Mouse (Mus musculus) neural tube, embryonic 15.5 days (tissue): ENCODE measurements around the gene Plek. TPM values are rescaled to one million over a fixed set of nuclear protein-coding genes. Genes with fewer than 3 reads are reported as not detected.
"Not testable (repeated sequence)": the region's sequence is repeated elsewhere in the genome, so short reads cannot be mapped to it uniquely, and the experiment has no call there.

ENCODE experiments used
- ATAC-seq: fragments of 200-750 bp; cut with Nextera tagmentation; 2 replicates; pipeline ENCODE4 v1.8.0; 2017; ENCODE audit warnings: mild to moderate bottlenecking, moderate TSS enrichment, moderate library complexity; ENCODE audit not compliant: low FRiP score
- H3K27ac ChIP-seq: fragments of 300-500 bp; sonication (generic); replicated peaks from 2 replicates; pipeline ENCODE4 v1.5.1; 2015; ENCODE audit warnings: mild to moderate bottlenecking, inconsistent platforms
- H3K27me3 ChIP-seq: fragments of 300-500 bp; sonication (generic); replicated peaks from 2 replicates; pipeline ENCODE4 v1.6.1; 2015; ENCODE audit warnings: inconsistent platforms
- H3K36me3 ChIP-seq: fragments of 300-500 bp; sonication (generic); 2 replicates; pipeline ENCODE4 v1.6.1; 2015; ENCODE audit warnings: inconsistent platforms
- H3K4me1 ChIP-seq: fragments of 300-500 bp; sonication (generic); 2 replicates; pipeline ENCODE4 v1.6.1; 2015; ENCODE audit warnings: inconsistent platforms
- H3K4me2 ChIP-seq: fragments of 300-500 bp; sonication (generic); 2 replicates; pipeline ENCODE4 v1.6.1; 2015; ENCODE audit warnings: inconsistent platforms, mild to moderate bottlenecking, moderate library complexity
- H3K4me3 ChIP-seq: fragments of 300-500 bp; sonication (generic); replicated peaks from 2 replicates; pipeline ENCODE4 v1.5.1; 2015; ENCODE audit warnings: mild to moderate bottlenecking, inconsistent platforms
- H3K9ac ChIP-seq: fragments of 300-500 bp; sonication (generic); replicated peaks from 2 replicates; pipeline ENCODE4 v1.6.1; 2015; ENCODE audit warnings: mild to moderate bottlenecking, inconsistent platforms
- H3K9me3 ChIP-seq: fragments of 300-500 bp; sonication (generic); replicated peaks from 2 replicates; pipeline ENCODE4 v1.6.1; 2016; ENCODE audit warnings: inconsistent platforms
- WGBS: fragments of 180-500 bp; shearing (Covaris S2); methylation state at CpG from one replicate; pipeline ENCODE4 v1.1.7; 2015; ENCODE audit warnings: mixed read lengths; 5-methylcytosine and 5-hydroxymethylcytosine counted together
- polyA plus RNA-seq: library from polyadenylated mRNA; unstranded; fragments of >200 nt; fragmentation: Nextera tagmentation; extraction: Ambion mirVana; gene quantifications from 2 replicates; pipeline ENCODE4 v1.2.1, GENCODE M21; 2015

Plek gene
- 4.4 and 4.9 TPM in 2 replicates for polyA plus RNA-seq

- peak within 1 kb of the TSS; percentile 91 for H3K9ac ChIP-seq
- H3K36me3 ChIP-seq = peaks cover 8% of the 10 kb centered on the region
- peak within 1 kb of the TSS; percentile 79 for H3K4me3 ChIP-seq
- WGBS = under 1% methylated on average over 37 of the region's 38 CpGs
- no peaks in the 10 kb centered on the region for H3K27me3 ChIP-seq
- peaks cover 26% of the 10 kb centered on the region for H3K4me1 ChIP-seq
- ATAC-seq = peak; percentile 97
- peak within 1 kb of the TSS; percentile 70 for H3K4me2 ChIP-seq
- H3K27ac ChIP-seq = peak within 1 kb of the TSS; percentile 92
- H3K9me3 ChIP-seq = no peaks in the 10 kb centered on the region
Measured at GRCm38 (mm10) chr11:17051545-17052475, at the start of gene Plek, which contains the start of gene Cnrip1. Gene Plek, minus strand, starts transcription at chr11:17052381. Gene Cnrip1, plus strand, starts transcription at chr11:17051586.

- no peak for ATAC-seq
- WGBS = 21% methylated on average over 5 of the region's 5 CpGs
- Histone ChIP-seq H3K27me3 (no peaks in the 10 kb centered on the region), H3K4me1 (0 out of 2 replicates have a peak, but pooled peaks cover 3% of the 10 kb centered on the region), H3K4me2 (no peak overlapping the region), H3K27ac (no peak overlapping the region), H3K9me3 (no peaks in the 10 kb centered on the region), H3K9ac (no peak overlapping the region), H3K4me3 (no peak overlapping the region), H3K36me3 (no peaks in the 10 kb centered on the region)
Measured at GRCm38 (mm10) chr11:17086106-17086505, 33.9 kb upstream of the Plek start.

- Histone ChIP-seq H3K4me3 (no peak overlapping the region), H3K27ac (no peak overlapping the region), H3K9ac (no peak overlapping the region), H3K27me3 (no peaks in the 10 kb centered on the region), H3K9me3 (no peaks in the 10 kb centered on the region), H3K4me2 (no peak overlapping the region), H3K4me1 (0 out of 2 replicates have a peak, but pooled peaks cover 3% of the 10 kb centered on the region), H3K36me3 (peaks cover 13% of the 10 kb centered on the region)
- ATAC-seq = no peak
- WGBS = 79% methylated on average over 1 of the region's 1 CpGs
Measured at GRCm38 (mm10) chr11:17083866-17084265, 31.7 kb upstream of the Plek start.

- H3K9ac ChIP-seq = no peak overlapping the region
Measured at GRCm38 (mm10) chr11:17083455-17083854, 31.3 kb upstream of the Plek start.

GRCm38 (mm10) chr11:17082953-17083352 is 30.8 kb upstream of the Plek start:
- Histone ChIP-seq H3K9ac (no peak overlapping the region), H3K4me2 (no peak overlapping the region), H3K9me3 (no peaks in the 10 kb centered on the region), H3K4me1 (0 out of 2 replicates have a peak, but pooled peaks cover 3% of the 10 kb centered on the region), H3K36me3 (peaks cover 21% of the 10 kb centered on the region), H3K27me3 (no peaks in the 10 kb centered on the region), H3K4me3 (no peak overlapping the region), H3K27ac (no peak overlapping the region)
- WGBS = 31% methylated on average over 2 of the region's 2 CpGs
- ATAC-seq = peak; percentile 64; the same call in 1 of the 2 replicates

More at GRCm38 (mm10) chr11:17083455-17083854, 31.3 kb upstream of the Plek start:
- WGBS = 97% methylated on average over 3 of the region's 3 CpGs
- Histone ChIP-seq H3K4me1 (0 out of 2 replicates have a peak, but pooled peaks cover 3% of the 10 kb centered on the region), H3K4me2 (no peak overlapping the region), H3K9me3 (no peaks in the 10 kb centered on the region), H3K27me3 (no peaks in the 10 kb centered on the region), H3K4me3 (no peak overlapping the region), H3K27ac (no peak overlapping the region), H3K36me3 (peaks cover 17% of the 10 kb centered on the region)
- ATAC-seq = no peak

GRCm38 (mm10) chr11:17082086-17082485 is 29.9 kb upstream of the Plek start:
- ATAC-seq = no peak
- Histone ChIP-seq H3K9ac (no peak overlapping the region), H3K27me3 (no peaks in the 10 kb centered on the region), H3K36me3 (peaks cover 21% of the 10 kb centered on the region), H3K9me3 (no peaks in the 10 kb centered on the region), H3K4me2 (no peak overlapping the region), H3K4me1 (0 out of 2 replicates have a peak, but pooled peaks cover 3% of the 10 kb centered on the region), H3K27ac (no peak overlapping the region), H3K4me3 (no peak overlapping the region)
- WGBS = 54% methylated on average over 3 of the region's 3 CpGs

- Histone ChIP-seq H3K27ac (no peak overlapping the region), H3K27me3 (no peaks in the 10 kb centered on the region), H3K4me3 (no peak overlapping the region), H3K36me3 (peaks cover 21% of the 10 kb centered on the region), H3K4me1 (no peaks in the 10 kb centered on the region), H3K9me3 (no peaks in the 10 kb centered on the region), H3K4me2 (no peak overlapping the region), H3K9ac (no peak overlapping the region)
- 93% methylated on average over 2 of the region's 2 CpGs for WGBS
- no peak for ATAC-seq
Measured at GRCm38 (mm10) chr11:17075656-17076055, 23.5 kb upstream of the Plek start.

- WGBS = 100% methylated on average over 2 of the region's 2 CpGs
- not testable (repeated sequence) for H3K36me3 ChIP-seq, H3K4me3 ChIP-seq, H3K9ac ChIP-seq, H3K27me3 ChIP-seq, H3K9me3 ChIP-seq, ATAC-seq, H3K4me2 ChIP-seq, H3K27ac ChIP-seq, H3K4me1 ChIP-seq
Measured at GRCm38 (mm10) chr11:17069360-17069759, 17.2 kb upstream of the Plek start.

GRCm38 (mm10) chr11:17052476-17053049 is 382 bp upstream of the Plek start:
- Histone ChIP-seq H3K36me3 (peaks cover 9% of the 10 kb centered on the region), H3K9ac (peak overlapping the region; percentile 91), H3K27me3 (no peaks in the 10 kb centered on the region), H3K9me3 (no peaks in the 10 kb centered on the region), H3K4me1 (peaks cover 26% of the 10 kb centered on the region), H3K4me3 (peak overlapping the region; percentile 79), H3K4me2 (peak overlapping the region; percentile 70), H3K27ac (peak overlapping the region; percentile 92)
- peak; percentile 23; the same call in 1 of the 2 replicates for ATAC-seq
- 7% methylated on average over 6 of the region's 6 CpGs for WGBS

GRCm38 (mm10) chr11:17045806-17046205 is 6.4 kb downstream of the Plek start:
- Histone ChIP-seq H3K27me3 (no peaks in the 10 kb centered on the region), H3K4me3 (no peak overlapping the region), H3K27ac (no peak overlapping the region), H3K9ac (no peak overlapping the region), H3K4me2 (no peak overlapping the region), H3K36me3 (no peaks in the 10 kb centered on the region), H3K9me3 (no peaks in the 10 kb centered on the region), H3K4me1 (peaks cover under 1% of the 10 kb centered on the region; the same call in 1 of the 2 replicates)
- WGBS = 92% methylated on average over 2 of the region's 2 CpGs
- no peak for ATAC-seq

- no peak overlapping the region for H3K27ac ChIP-seq
- WGBS = 89% methylated on average over 3 of the region's 3 CpGs
- H3K4me1 ChIP-seq = no peaks in the 10 kb centered on the region
- H3K27me3 ChIP-seq = no peaks in the 10 kb centered on the region
- no peaks in the 10 kb centered on the region for H3K36me3 ChIP-seq
- H3K4me3 ChIP-seq = no peak overlapping the region
- H3K9ac ChIP-seq = no peak overlapping the region
- no peak overlapping the region for H3K4me2 ChIP-seq
- no peak for ATAC-seq
- H3K9me3 ChIP-seq = peaks cover 3% of the 10 kb centered on the region; the same call in 1 of the 2 replicates
Measured at GRCm38 (mm10) chr11:17023984-17024383, 28.2 kb downstream of the Plek start.
